Mouse (Mus musculus) brown adipose tissue, adult 24 weeks (tissue): ENCODE data around the gene Cfb. TPM values are rescaled to one million over a fixed set of nuclear protein-coding genes. Genes with fewer than 3 reads are reported as not detected.
"Not testable (repeated sequence)": the region's sequence is repeated elsewhere in the genome, so short reads cannot be mapped to it uniquely, and the experiment has no call there.

Experiments used
- H3K27ac ChIP-seq: fragments of 200-500 bp; replicated peaks from 2 replicates; pipeline ENCODE4 v1.5.1; 2012; ENCODE audit warnings: low read depth, mild to moderate bottlenecking, low read length
- H3K4me1 ChIP-seq: fragments of 200-500 bp; 2 replicates; pipeline ENCODE4 v1.6.1; 2012; ENCODE audit warnings: low read length, mixed read lengths; ENCODE audit not compliant: control insufficient read depth, insufficient read depth, insufficient read length
- H3K4me3 ChIP-seq: fragments of 200-500 bp; 2 replicates; pipeline ENCODE4 v1.5.1; 2012; ENCODE audit warnings: low read depth, mild to moderate bottlenecking, low read length, moderate library complexity; ENCODE audit not compliant: insufficient read depth
- polyA plus RNA-seq: library from polyadenylated mRNA; stranded (reverse); fragments of >200 nt; gene quantifications from 2 replicates; pipeline ENCODE4 v1.2.4, GENCODE M21; 2012; ENCODE audit not compliant: missing spikeins, insufficient read depth, insufficient read length

The Cfb gene
- polyA plus RNA-seq: 29.3 and 35.1 TPM in 2 replicates

DNA sequence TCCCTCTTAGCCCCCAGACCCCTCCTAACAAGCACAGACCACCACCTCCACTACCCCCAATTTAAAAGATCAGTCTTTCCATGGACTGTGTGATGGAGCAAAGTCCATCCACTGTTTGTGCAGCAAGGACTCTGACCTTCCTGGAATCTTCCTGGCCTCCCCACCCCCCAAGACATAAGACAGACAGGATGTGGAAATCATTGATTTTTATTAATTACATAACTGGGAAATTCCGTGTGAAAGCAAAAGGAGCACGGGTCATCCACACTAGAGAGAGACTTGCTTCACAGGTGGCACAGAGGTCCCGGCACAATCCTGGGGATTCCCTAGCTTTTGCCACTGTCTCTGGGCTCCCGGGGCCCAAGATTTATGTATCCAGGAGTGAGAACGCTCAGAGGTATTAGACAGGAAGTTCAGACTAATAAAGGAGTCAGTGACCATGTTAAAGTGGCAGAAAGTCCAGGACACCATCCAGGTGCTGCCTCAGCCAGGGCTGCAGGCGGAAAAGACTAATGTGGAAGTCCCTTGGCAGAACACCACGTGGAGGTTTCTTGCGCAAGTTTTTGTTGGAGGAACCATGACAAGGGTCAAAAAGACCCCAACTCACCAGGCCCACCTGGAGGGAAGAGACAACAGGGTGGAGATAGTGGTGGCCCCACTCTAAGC, at the start of gene Cfb:
Gene Cfb (minus strand): TSS at position 103 of the 666 bp plus-strand sequence.
- Histone ChIP-seq H3K4me3 (no peak within 1 kb of the TSS), H3K27ac (peak within 1 kb of the TSS; percentile 49; the same call in 1 of the 2 replicates), H3K4me1 (no peaks in the 10 kb centered on the region)

- no peak overlapping the region for H3K27ac ChIP-seq
- H3K4me3 ChIP-seq: no peak overlapping the region
- H3K4me1 ChIP-seq: no peaks in the 10 kb centered on the region
These were observed 49.6 kb upstream of the Cfb start for GRCm38 (mm10) chr17:34911945-34912351.

DNA sequence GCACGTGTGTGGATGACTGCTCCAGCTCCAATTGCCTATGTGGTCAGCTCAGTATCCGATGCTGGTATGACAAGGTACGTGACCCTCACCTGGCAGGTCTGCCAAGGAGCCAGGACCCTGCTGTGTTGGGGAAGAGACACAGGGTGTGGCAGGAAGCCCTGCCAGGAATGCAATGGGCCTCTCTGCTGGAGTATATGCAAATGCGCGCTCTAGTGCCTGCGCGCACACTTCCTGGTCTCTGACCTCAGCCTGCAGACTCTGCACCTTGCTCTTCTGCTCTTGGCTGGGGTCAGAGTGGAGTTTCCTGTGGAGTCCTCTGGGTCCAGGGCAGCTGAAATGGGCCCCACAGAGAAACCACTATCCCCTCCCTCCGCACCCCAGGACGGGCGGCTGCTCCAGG, 48.7 kb upstream of the Cfb start:
- no peaks in the 10 kb centered on the region for H3K4me1 ChIP-seq
- H3K4me3 ChIP-seq: no peak overlapping the region
- H3K27ac ChIP-seq: no peak overlapping the region

DNA sequence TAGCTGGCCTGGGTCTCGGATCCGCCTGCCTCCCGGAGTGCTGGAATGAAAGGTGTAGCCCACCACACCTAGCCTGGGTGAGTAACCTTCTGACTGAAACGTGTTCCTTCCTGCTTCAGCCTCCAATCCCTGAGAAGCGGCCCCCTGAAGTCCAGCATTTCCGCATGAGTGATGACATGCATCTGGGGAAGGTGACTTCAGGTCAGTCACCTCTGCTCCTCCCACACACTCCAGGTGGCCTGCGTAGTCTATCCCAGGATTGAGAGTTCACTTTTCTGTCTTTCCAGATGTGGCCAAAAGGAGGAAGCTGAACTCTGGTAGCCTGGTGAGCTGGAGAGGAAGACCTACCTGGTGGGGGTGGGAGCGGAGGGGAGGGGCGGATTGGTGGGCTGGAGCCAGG, 40.6 kb upstream of the Cfb start:
- H3K4me3 ChIP-seq: no peak overlapping the region
- no peak overlapping the region for H3K27ac ChIP-seq
- no peaks in the 10 kb centered on the region for H3K4me1 ChIP-seq

- not testable (repeated sequence) for H3K4me1 ChIP-seq, H3K27ac ChIP-seq, H3K4me3 ChIP-seq
These were observed 39.6 kb upstream of the Cfb start for GRCm38 (mm10) chr17:34901948-34902347.

DNA sequence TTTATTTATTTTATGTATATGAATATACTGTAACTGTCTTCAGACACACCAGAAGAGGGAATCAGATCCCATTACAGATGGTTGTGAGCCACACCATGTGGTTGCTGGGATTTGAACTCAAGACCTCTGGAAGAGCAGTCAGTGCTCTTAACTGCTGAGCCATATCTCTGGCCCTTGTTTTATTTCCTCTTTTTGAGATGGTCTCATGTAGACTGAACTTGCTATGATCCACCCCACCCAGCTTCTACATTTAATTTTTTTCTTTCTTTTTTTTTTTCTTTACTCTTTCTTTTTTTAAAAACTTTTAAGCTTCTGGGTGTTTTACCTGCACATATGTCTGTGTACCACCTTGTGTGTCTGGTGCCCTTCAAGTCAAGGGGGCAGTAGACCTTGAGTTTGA, 38.5 kb upstream of the Cfb start:
- not testable (repeated sequence) for H3K27ac ChIP-seq, H3K4me3 ChIP-seq, H3K4me1 ChIP-seq

DNA sequence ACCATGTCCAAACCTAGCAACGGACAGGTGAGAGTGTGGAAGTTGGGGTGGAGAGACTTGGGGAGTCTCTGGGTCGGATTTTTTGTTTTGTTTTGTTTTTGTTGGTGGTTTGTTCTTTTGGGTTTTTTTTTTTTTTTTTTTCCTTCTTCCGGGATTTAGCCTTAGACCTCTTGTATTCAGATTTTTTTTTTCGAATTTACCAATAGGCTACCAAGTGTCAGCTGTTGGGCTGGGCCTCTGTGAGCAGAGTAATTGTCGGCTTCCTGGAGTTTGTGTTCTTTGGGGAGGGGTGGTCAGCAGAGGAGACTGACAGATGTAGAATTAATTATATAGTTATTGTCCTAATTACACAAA, 37.5 kb upstream of the Cfb start:
- Histone ChIP-seq H3K27ac (peak overlapping the region; percentile 68), H3K4me3 (peak overlapping the region; percentile 97)

DNA sequence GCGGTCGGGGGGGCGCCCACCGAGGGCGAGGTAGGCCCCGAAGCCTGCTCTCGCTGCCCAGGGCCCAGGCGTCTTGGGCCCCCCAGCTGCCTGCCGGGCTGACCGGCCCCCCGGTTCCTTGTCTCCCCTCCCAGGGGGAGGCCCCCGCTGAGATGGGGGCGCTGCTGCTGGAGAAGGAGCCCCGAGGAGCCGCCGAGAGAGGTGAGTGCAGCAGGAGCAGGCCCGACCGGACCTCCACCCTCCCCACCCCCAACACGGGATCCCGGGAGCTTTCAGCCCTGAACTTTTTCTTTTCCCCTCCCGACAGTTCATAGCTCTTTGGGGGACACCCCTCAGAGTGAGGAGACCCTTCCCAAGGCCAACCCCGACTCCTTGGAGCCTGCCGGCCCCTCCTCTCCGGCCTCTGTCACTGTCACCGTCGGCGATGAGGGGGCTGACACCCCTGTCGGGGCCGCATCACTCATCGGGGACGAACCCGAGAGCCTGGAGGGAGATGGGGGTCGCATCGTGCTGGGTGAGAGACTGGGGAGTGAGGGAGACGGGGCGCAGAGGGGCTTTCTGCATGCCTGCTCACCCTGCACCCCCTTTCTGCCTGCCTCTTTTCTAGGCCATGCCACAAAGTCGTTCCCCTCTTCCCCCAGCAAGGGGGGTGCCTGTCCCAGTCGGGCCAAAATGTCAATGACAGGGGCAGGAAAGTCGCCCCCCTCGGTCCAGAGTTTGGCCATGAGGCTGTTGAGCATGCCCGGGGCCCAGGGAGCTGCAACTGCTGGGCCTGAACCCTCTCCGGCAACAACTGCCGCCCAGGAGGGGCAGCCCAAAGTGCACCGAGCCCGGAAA, 37.0 kb upstream of the Cfb start:
- H3K4me1 ChIP-seq: peaks cover 3% of the 10 kb centered on the region; the same call in 1 of the 2 replicates
- peak overlapping the region; percentile 97 for H3K4me3 ChIP-seq
- peak overlapping the region; percentile 68 for H3K27ac ChIP-seq

More for the DNA sequence above, 37.5 kb upstream of the Cfb start:
- peaks cover 3% of the 10 kb centered on the region; the same call in 1 of the 2 replicates for H3K4me1 ChIP-seq

- Histone ChIP-seq H3K27ac (no peak overlapping the region), H3K4me1 (peaks cover 3% of the 10 kb centered on the region; the same call in 1 of the 2 replicates)
These were observed 36.4 kb upstream of the Cfb start for GRCm38 (mm10) chr17:34898706-34899052.

DNA sequence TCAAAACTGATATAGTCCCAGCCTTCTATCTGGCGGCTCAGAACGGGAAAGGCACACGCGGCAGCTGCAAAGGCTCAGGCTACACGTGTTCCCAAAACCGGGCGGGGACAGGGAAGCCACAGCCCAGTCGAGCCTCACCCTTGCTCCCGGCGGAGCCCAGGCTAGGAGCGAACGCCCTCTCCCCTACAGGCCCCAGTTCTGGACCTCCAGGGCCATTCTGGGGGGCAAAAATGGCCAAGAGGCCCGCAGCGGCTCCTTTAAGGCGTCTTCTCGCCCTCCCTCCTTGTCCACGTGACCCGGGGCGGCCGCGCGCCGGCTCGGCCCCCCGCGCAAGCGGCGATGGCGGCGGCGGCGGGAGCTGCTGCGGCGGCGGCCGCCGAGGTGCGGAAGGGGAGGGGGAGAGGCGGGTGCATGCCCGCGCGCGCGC, 35.9 kb upstream of the Cfb start, which contains the start of the genes C2 and Ehmt2:
Gene C2 (minus strand): TSS at position 106 of the 427 bp plus-strand sequence.
Gene Ehmt2 (plus strand): TSS at position 310 of the 427 bp plus-strand sequence.
- Histone ChIP-seq H3K4me1 (peaks cover 3% of the 10 kb centered on the region; the same call in 1 of the 2 replicates), H3K27ac (peak within 1 kb of the TSS; percentile 96), H3K4me3 (peak within 1 kb of the TSS; percentile 97)

More at GRCm38 (mm10) chr17:34898706-34899052, 36.4 kb upstream of the Cfb start:
- peak overlapping the region; percentile 97 for H3K4me3 ChIP-seq

DNA sequence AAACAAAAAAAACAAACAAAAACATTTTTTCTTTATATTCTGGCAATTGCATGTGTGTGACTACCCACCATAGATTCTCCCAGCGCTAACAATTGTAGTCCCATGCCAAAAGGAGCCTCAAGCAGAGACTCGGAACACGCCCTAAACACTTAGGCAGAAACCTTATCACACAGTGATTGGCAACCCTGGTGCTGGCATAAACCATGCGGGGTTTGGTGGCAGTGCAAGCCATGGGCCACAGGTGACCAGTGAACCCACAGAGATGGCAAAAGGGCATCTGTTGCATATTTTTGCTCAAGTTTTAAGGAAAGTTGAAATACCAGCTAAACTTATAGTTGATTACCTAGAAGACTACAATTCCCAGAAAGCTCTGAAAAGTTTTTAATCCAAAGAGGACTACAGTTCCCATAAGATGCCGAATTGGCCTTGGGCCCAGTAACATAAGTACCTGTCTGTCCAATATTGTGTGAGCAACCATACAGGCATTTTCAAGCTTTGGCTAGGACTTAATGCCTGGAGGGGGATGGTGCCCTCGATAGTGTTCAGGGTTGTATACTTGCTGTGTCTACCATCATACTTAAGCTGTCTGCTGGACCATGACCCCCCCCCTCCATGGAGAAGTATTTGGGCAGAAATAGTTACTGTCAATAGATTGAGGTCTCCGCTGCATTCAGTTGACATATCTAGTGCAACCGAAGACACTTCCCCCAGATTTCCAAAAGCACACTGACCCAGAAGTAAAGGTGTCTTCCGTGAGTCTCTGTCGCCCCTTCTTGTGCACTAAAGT, 35.2 kb upstream of the Cfb start:
- H3K27ac ChIP-seq: peak overlapping the region; percentile 96
- H3K4me1 ChIP-seq: peaks cover 3% of the 10 kb centered on the region; the same call in 1 of the 2 replicates
- H3K4me3 ChIP-seq: peak overlapping the region; percentile 83

- Histone ChIP-seq H3K4me1 (peaks cover 3% of the 10 kb centered on the region; the same call in 1 of the 2 replicates), H3K4me3 (no peak overlapping the region), H3K27ac (no peak overlapping the region)
These were observed 34.0 kb upstream of the Cfb start for GRCm38 (mm10) chr17:34896366-34896765.

DNA sequence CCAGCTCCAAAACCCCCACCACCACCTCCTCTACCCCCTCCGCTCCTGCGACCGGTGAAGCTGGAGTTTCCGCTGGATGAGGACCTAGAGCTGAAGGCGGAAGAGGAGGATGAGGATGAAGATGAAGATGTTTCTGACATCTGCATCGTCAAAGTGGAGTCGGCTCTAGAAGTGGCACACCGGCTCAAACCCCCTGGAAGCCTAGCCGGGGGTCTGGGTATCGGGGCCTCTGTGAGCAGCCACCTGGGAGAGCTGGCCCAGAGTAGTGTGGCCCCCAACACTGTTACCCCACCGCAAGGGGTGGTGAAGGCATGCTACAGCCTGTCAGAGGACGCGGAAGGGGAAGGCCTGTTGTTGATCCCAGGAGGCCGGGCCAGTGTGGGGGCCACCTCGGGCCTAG, 33.4 kb upstream of the Cfb start:
- Histone ChIP-seq H3K27ac (no peak overlapping the region), H3K4me3 (no peak overlapping the region), H3K4me1 (peaks cover 3% of the 10 kb centered on the region; the same call in 1 of the 2 replicates)

DNA sequence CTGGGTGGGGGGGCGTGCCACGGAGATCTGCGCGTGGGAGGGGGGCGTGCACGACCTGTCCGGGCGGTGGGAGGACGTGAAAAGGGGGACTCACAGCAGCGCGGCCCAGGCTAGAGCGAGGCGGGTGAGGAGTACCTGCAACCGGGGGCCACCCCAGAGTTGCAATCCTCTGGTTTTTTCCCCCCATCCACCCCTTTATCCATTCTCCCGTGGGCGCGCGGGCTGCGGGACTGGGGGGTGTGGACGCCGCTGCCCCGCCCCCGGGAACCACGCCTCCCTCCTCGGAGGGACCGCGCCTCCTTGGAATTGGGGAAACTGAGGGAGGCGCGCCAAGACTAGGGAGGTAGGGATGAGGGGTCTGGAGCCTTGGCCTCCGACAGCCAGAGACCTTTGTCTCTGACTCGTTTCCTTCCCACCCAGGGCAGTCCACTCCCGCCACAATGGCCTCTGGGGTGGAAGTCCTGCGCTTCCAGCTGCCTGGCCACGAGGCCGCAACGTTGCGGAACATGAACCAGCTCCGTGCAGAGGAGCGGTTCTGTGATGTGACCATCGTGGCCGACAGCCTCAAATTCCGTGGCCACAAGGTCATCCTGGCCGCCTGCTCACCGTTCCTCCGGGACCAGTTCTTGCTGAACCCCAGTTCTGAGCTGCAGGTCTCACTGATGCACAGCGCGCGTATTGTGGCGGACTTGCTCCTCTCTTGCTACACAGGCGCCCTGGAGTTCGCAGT, 32.6 kb upstream of the Cfb start:
- peak overlapping the region; percentile 69 for H3K4me3 ChIP-seq
- no peak overlapping the region for H3K27ac ChIP-seq
- peaks cover 3% of the 10 kb centered on the region; the same call in 1 of the 2 replicates for H3K4me1 ChIP-seq
